Mouse (Mus musculus): ENCODE data around the gene Lrrc55. TPM values are rescaled to one million over a fixed set of nuclear protein-coding genes. Genes with fewer than 3 reads are reported as not detected.
"Not testable (repeated sequence)": the region's sequence is repeated elsewhere in the genome, so short reads cannot be mapped to it uniquely, and the experiment has no call there.

The Lrrc55 gene
- polyA plus RNA-seq (2017; shearing (Covaris generic)), result not detected

- ATAC-seq, result no peak
Observed at GRCm38 (mm10) chr2:85196901-85197300, at the start of gene Lrrc55. Gene Lrrc55, minus strand, starts transcription at chr2:85197197.

GRCm38 (mm10) chr2:85246506-85247082, 49.6 kb upstream of the Lrrc55 start:
- peak; percentile 47 for ATAC-seq

GRCm38 (mm10) chr2:85245737-85246136, 48.7 kb upstream of the Lrrc55 start:
- no peak for ATAC-seq

- no peak for ATAC-seq
Observed at GRCm38 (mm10) chr2:85238068-85238667, 41.2 kb upstream of the Lrrc55 start.

GRCm38 (mm10) chr2:85237231-85237630, 40.2 kb upstream of the Lrrc55 start:
- not testable (repeated sequence) for ATAC-seq

GRCm38 (mm10) chr2:85230771-85231511, 33.9 kb upstream of the Lrrc55 start:
- ATAC-seq, result no peak

- no peak for ATAC-seq
Observed at GRCm38 (mm10) chr2:85229606-85230005, 32.6 kb upstream of the Lrrc55 start.

GRCm38 (mm10) chr2:85227816-85228335, 30.9 kb upstream of the Lrrc55 start:
- ATAC-seq, result no peak

GRCm38 (mm10) chr2:85224221-85225179, 27.5 kb upstream of the Lrrc55 start:
- ATAC-seq, result no peak

GRCm38 (mm10) chr2:85216606-85217005, 19.6 kb upstream of the Lrrc55 start:
- ATAC-seq, result no peak

GRCm38 (mm10) chr2:85213746-85214145, 16.7 kb upstream of the Lrrc55 start:
- ATAC-seq, result no peak

GRCm38 (mm10) chr2:85209301-85209700, 12.3 kb upstream of the Lrrc55 start:
- ATAC-seq, result no peak

- ATAC-seq, result no peak
Observed at GRCm38 (mm10) chr2:85205170-85205569, 8.2 kb upstream of the Lrrc55 start.

- ATAC-seq, result no peak
Observed at GRCm38 (mm10) chr2:85198011-85198965, 1.3 kb upstream of the Lrrc55 start.

- ATAC-seq, result no peak
Observed at GRCm38 (mm10) chr2:85194566-85194965, 2.4 kb downstream of the Lrrc55 start.

GRCm38 (mm10) chr2:85187582-85188151, 9.3 kb downstream of the Lrrc55 start:
- no peak for ATAC-seq

- ATAC-seq, result no peak
Observed at GRCm38 (mm10) chr2:85178139-85178800, 18.7 kb downstream of the Lrrc55 start.

- ATAC-seq, result no peak
Observed at GRCm38 (mm10) chr2:85173545-85173944, 23.5 kb downstream of the Lrrc55 start.

GRCm38 (mm10) chr2:85172763-85173103, 24.3 kb downstream of the Lrrc55 start:
- no peak for ATAC-seq

GRCm38 (mm10) chr2:85172071-85172762, 24.8 kb downstream of the Lrrc55 start:
- ATAC-seq, result no peak
